8 mouse cellular contexts compared by ENCODE assay signal in genomic region chr9:102865946-102866737, GRCm38 (mm10). TPM values are rescaled to one million over a fixed set of nuclear protein-coding genes. Genes with fewer than 3 reads are reported as not detected.
DNase-seq lines count a peak whose midpoint lies in the region; ATAC-seq and TF ChIP-seq lines count a peak whose summit lies in the region.

No protein-coding gene starts in this region.

- WGBS in hindbrain, embryonic 15.5 days, result 75% methylated on average over 12 of the region's 12 CpGs
- WGBS in hindbrain, embryonic 14.5 days, result 76% methylated on average over 12 of the region's 12 CpGs
- WGBS in midbrain, embryonic 11.5 days, result 82% methylated on average over 12 of the region's 12 CpGs
- 81% methylated on average over 12 of the region's 12 CpGs for WGBS in midbrain, embryonic 10.5 days
- WGBS in intestine, postnatal 0 days, result 58% methylated on average over 12 of the region's 12 CpGs

- DNase-seq in hindbrain, embryonic 14.5 days (ENCODE audit: low spot score), result no peak
- no peak for DNase-seq in midbrain, embryonic 11.5 days (ENCODE audit: low spot score, missing footprints)
- no peak for DNase-seq in midbrain, embryonic 10.5 days (ENCODE audit: low spot score)
- DNase-seq in mesoderm, embryonic 11.5 days (ENCODE audit: low read depth, low spot score), result peak; percentile 34
- no peak for DNase-seq in layer of hippocampus, adult 9-10 months (ENCODE audit: low spot score)
- DNase-seq in layer of hippocampus, adult 2 months (ENCODE audit: low spot score in 2 of 2), result no peak

- no peak overlapping the region for H3K9ac ChIP-seq in hindbrain, embryonic 15.5 days
- H3K9ac ChIP-seq in hindbrain, embryonic 14.5 days, result no peak overlapping the region
- no peak overlapping the region for H3K9ac ChIP-seq in midbrain, embryonic 11.5 days (ENCODE audit: low read length)
- H3K9ac ChIP-seq in intestine, postnatal 0 days (ENCODE audit: low read depth, low read length), result no peak overlapping the region

- H3K27me3 ChIP-seq in hindbrain, embryonic 15.5 days, result no peaks in the 10 kb centered on the region
- no peaks in the 10 kb centered on the region for H3K27me3 ChIP-seq in hindbrain, embryonic 14.5 days (ENCODE audit: control insufficient read depth, insufficient read depth, low read length)
- H3K27me3 ChIP-seq in midbrain, embryonic 11.5 days (ENCODE audit: control insufficient read depth, insufficient read depth, low read length), result no peaks in the 10 kb centered on the region
- H3K27me3 ChIP-seq in midbrain, embryonic 10.5 days (ENCODE audit: low read depth, poor library complexity, severe bottlenecking), result no peaks in the 10 kb centered on the region
- H3K27me3 ChIP-seq in intestine, postnatal 0 days (replicated peaks; ENCODE audit: control insufficient read depth, insufficient read depth, low read length), result no peaks in the 10 kb centered on the region

- no peak overlapping the region for H3K4me2 ChIP-seq in hindbrain, embryonic 15.5 days
- no peak overlapping the region for H3K4me2 ChIP-seq in hindbrain, embryonic 14.5 days (replicated peaks)
- no peak overlapping the region for H3K4me2 ChIP-seq in midbrain, embryonic 11.5 days
- no peak overlapping the region for H3K4me2 ChIP-seq in intestine, postnatal 0 days (replicated peaks; ENCODE audit: low read depth)

- H3K9me3 ChIP-seq in hindbrain, embryonic 15.5 days, result no peaks in the 10 kb centered on the region
- H3K9me3 ChIP-seq in hindbrain, embryonic 14.5 days (ENCODE audit: control insufficient read depth, low read length), result no peaks in the 10 kb centered on the region
- no peaks in the 10 kb centered on the region for H3K9me3 ChIP-seq in midbrain, embryonic 11.5 days (ENCODE audit: control insufficient read depth, low read length)
- H3K9me3 ChIP-seq in midbrain, embryonic 10.5 days (replicated peaks), result no peaks in the 10 kb centered on the region
- no peaks in the 10 kb centered on the region for H3K9me3 ChIP-seq in intestine, postnatal 0 days (ENCODE audit: control insufficient read depth)

- peaks cover 30% of the 10 kb centered on the region for H3K4me1 ChIP-seq in hindbrain, embryonic 15.5 days (replicated peaks)
- peaks cover 18% of the 10 kb centered on the region; the same call in 1 of the 2 replicates for H3K4me1 ChIP-seq in hindbrain, embryonic 14.5 days (replicated peaks; ENCODE audit: control insufficient read depth, insufficient read depth, low read length)
- H3K4me1 ChIP-seq in midbrain, embryonic 11.5 days (ENCODE audit: control insufficient read depth, insufficient read depth, low read length), result no peaks in the 10 kb centered on the region; the same call in 1 of the 2 replicates
- peaks cover 24% of the 10 kb centered on the region for H3K4me1 ChIP-seq in midbrain, embryonic 10.5 days
- H3K4me1 ChIP-seq in intestine, postnatal 0 days (replicated peaks; ENCODE audit: control insufficient read depth, insufficient read depth, low read length), result peaks cover 6% of the 10 kb centered on the region; the same call in 1 of the 2 replicates

- H3K36me3 ChIP-seq in hindbrain, embryonic 15.5 days, result peaks cover 13% of the 10 kb centered on the region; the same call in 1 of the 2 replicates
- H3K36me3 ChIP-seq in hindbrain, embryonic 14.5 days (replicated peaks; ENCODE audit: control insufficient read depth, insufficient read depth), result peaks cover 33% of the 10 kb centered on the region
- H3K36me3 ChIP-seq in midbrain, embryonic 11.5 days (ENCODE audit: control insufficient read depth, insufficient read depth, low read length), result no peaks in the 10 kb centered on the region
- peaks cover 58% of the 10 kb centered on the region for H3K36me3 ChIP-seq in midbrain, embryonic 10.5 days
- H3K36me3 ChIP-seq in intestine, postnatal 0 days (ENCODE audit: control insufficient read depth, insufficient read depth), result peaks cover 31% of the 10 kb centered on the region

- H3K4me3 ChIP-seq in hindbrain, embryonic 15.5 days, result no peak overlapping the region
- no peak overlapping the region for H3K4me3 ChIP-seq in hindbrain, embryonic 14.5 days (replicated peaks; ENCODE audit: low read length)
- H3K4me3 ChIP-seq in midbrain, embryonic 11.5 days (ENCODE audit: low read depth, low read length), result no peak overlapping the region
- H3K4me3 ChIP-seq in midbrain, embryonic 10.5 days, result no peak overlapping the region
- H3K4me3 ChIP-seq in intestine, postnatal 0 days (ENCODE audit: low read depth, low read length), result no peak overlapping the region
- H3K4me3 ChIP-seq in layer of hippocampus, adult 2 months, result no peak overlapping the region

- ATAC-seq in hindbrain, embryonic 15.5 days (ENCODE audit: low FRiP score, low read depth), result peak; percentile 40; the same call in 1 of the 2 replicates
- ATAC-seq in hindbrain, embryonic 14.5 days (ENCODE audit: low FRiP score), result no peak
- ATAC-seq in midbrain, embryonic 11.5 days (ENCODE audit: low FRiP score), result peak; percentile 24; the same call in 1 of the 2 replicates
- ATAC-seq in intestine, postnatal 0 days, result 0 out of 2 replicates have a peak, but pooled peaks have one; percentile 11

- no peak for TF ChIP-seq CTCF in intestine, postnatal 0 days (IDR thresholded peaks at IDR 0.05; ENCODE audit: low read depth)
- TF ChIP-seq CTCF in layer of hippocampus, adult 2 months (conservative IDR thresholded peaks at IDR 0.05), result no peak

- H3K27ac ChIP-seq in hindbrain, embryonic 15.5 days (replicated peaks), result no peak overlapping the region
- H3K27ac ChIP-seq in hindbrain, embryonic 14.5 days, result no peak overlapping the region
- no peak overlapping the region for H3K27ac ChIP-seq in midbrain, embryonic 11.5 days (ENCODE audit: low read depth, low read length)
- no peak overlapping the region for H3K27ac ChIP-seq in midbrain, embryonic 10.5 days (replicated peaks)
- H3K27ac ChIP-seq in intestine, postnatal 0 days (ENCODE audit: low read depth, low read length), result no peak overlapping the region
- H3K27ac ChIP-seq in layer of hippocampus, adult 2 months, result no peak overlapping the region

RNA-seq across cellular contexts. Expression of gene Ryk, which starts 31.4 kb away (rescaled TPM):
- 13.7 and 14.4 TPM in 2 replicates for polyA plus RNA-seq in hindbrain, embryonic 15.5 days (2015; fragmentation: Nextera tagmentation; extraction: Ambion mirVana)
- polyA plus RNA-seq in hindbrain, embryonic 14.5 days (2014; fragmentation: Nextera tagmentation; extraction: Ambion mirVana), result 14.1 and 14.5 TPM in 2 replicates
- polyA plus RNA-seq in midbrain, embryonic 11.5 days (2014; fragmentation: Nextera tagmentation; extraction: Ambion mirVana), result 24.2 and 27.1 TPM in 2 replicates
- 12.9 and 13.7 TPM in 2 replicates for polyA plus RNA-seq in midbrain, embryonic 10.5 days (2016; fragmentation: Nextera tagmentation; extraction: Ambion mirVana)
- 22.3 and 23.9 TPM in 2 replicates for polyA plus RNA-seq in intestine, postnatal 0 days (2015; fragmentation: Nextera tagmentation; extraction: Ambion mirVana)
- 10 to 100 TPM; 44.5 to 46.3 TPM for total RNA-seq in layer of hippocampus, adult 2 months (2021)
